Mouse (Mus musculus): ENCODE data around the gene Ehmt1. TPM values are rescaled to one million over a fixed set of nuclear protein-coding genes. Genes with fewer than 3 reads are reported as not detected.

Ehmt1 gene
- total and polyA plus RNA-seq, 3 experiments = 31.9 to 55.8 TPM; not detected in 1

GRCm38 (mm10) chr2:24952537-24953055 is 33.2 kb upstream of the Ehmt1 start:
- peak; percentile 85 for DNase-seq (ENCODE audit: low read depth, low spot score)
- H3K27me3 ChIP-seq (ENCODE audit: control insufficient read depth in 1 of 2, insufficient read depth in 2 of 2, low read length in 2 of 2) = no peaks in the 10 kb centered on the region
- TF ChIP-seq ETS1 (IDR thresholded peaks at IDR 0.05; ENCODE audit: low read depth, low read length) (peak; percentile 59), POLR2AphosphoS2 (IDR thresholded peaks at IDR 0.05; ENCODE audit: low read length) (no peak), RAD21 (IDR thresholded peaks at IDR 0.05; ENCODE audit: low read depth, low read length) (no peak), ZKSCAN1 (IDR thresholded peaks at IDR 0.05; ENCODE audit: low read depth, low read length) (no peak), TBP (IDR thresholded peaks at IDR 0.05; ENCODE audit: low read depth, low read length) (no peak), MXI1 (IDR thresholded peaks at IDR 0.05; ENCODE audit: low read depth, low read length) (0 out of 2 replicates have a peak, but pooled peaks have one; percentile 41), EP300 (IDR thresholded peaks at IDR 0.05; ENCODE audit: low read depth in 1 of 2, low read length in 2 of 2) (peak; percentile 40 to 67; a peak in 3 of 4 replicates), ELF1 (IDR thresholded peaks at IDR 0.05; ENCODE audit: low read depth, low read length) (no peak), MYC (IDR thresholded peaks at IDR 0.05; ENCODE audit: low read depth, low read length) (no peak), CHD2 (IDR thresholded peaks at IDR 0.05; ENCODE audit: low read length) (no peak), POLR2A (IDR thresholded peaks at IDR 0.05; ENCODE audit: control insufficient read depth in 1 of 2, insufficient read depth in 1 of 2, low read depth in 1 of 2, low read length in 2 of 2, poor library complexity in 1 of 2) (peak in 1 of 2 experiments; percentile 23; a peak in 1 of 4 replicates), MEF2A (IDR thresholded peaks at IDR 0.05; ENCODE audit: extremely low read depth, insufficient replicate concordance, low read depth, low read length, poor library complexity, severe bottlenecking) (no peak), TAL1 (IDR thresholded peaks at IDR 0.05; ENCODE audit: low read length) (peak; percentile 62), NELFE (IDR thresholded peaks at IDR 0.05; ENCODE audit: low read depth, low read length) (no peak), TCF12 (IDR thresholded peaks at IDR 0.05; ENCODE audit: low read depth, low read length) (peak; percentile 71), SIN3A (IDR thresholded peaks at IDR 0.05; ENCODE audit: low read length) (peak; percentile 43), MAFK (IDR thresholded peaks at IDR 0.05; ENCODE audit: borderline replicate concordance, low read depth, low read length) (no peak), ZNF384 (IDR thresholded peaks at IDR 0.05; ENCODE audit: low read depth, low read length) (no peak), GATA1 (IDR thresholded peaks at IDR 0.05; ENCODE audit: low read depth, low read length) (peak; percentile 89)
- no peaks in the 10 kb centered on the region for H3K9me3 ChIP-seq (replicated peaks; ENCODE audit: insufficient read depth, low read length)
- H3K4me1 ChIP-seq (ENCODE audit: control insufficient read depth in 1 of 2, insufficient read depth in 2 of 2, low read length in 2 of 2) = peaks cover 14 to 28% of the 10 kb centered on the region in 2 experiments
- peaks cover 24 to 25% of the 10 kb centered on the region in 2 experiments for H3K36me3 ChIP-seq (ENCODE audit: control insufficient read depth in 1 of 2, insufficient read depth in 2 of 2, low read length in 2 of 2)
- no peak overlapping the region; the same call in 1 of the 2 replicates for H3K9ac ChIP-seq (ENCODE audit: control insufficient read depth, low read depth, low read length, poor library complexity, severe bottlenecking)
- H3K27ac ChIP-seq (ENCODE audit: control insufficient read depth, low read depth, low read length) = peak overlapping the region; percentile 90
- H3K79me2 ChIP-seq (ENCODE audit: control insufficient read depth, insufficient read depth, low read length, poor library complexity) = peaks cover 27% of the 10 kb centered on the region
- H3K4me3 ChIP-seq (ENCODE audit: control insufficient read depth in 1 of 2, insufficient read depth in 1 of 2, low read depth in 2 of 2, low read length in 2 of 2) = 0 out of 4 replicates have a peak overlapping the region, but pooled peaks of 1 of the 2 experiments have one; percentile 2

- peak overlapping the region; percentile 49 for H3K27ac ChIP-seq (ENCODE audit: control insufficient read depth, low read depth, low read length)
- DNase-seq (ENCODE audit: low read depth, low spot score) = no peak
- peaks cover 27% of the 10 kb centered on the region for H3K79me2 ChIP-seq (ENCODE audit: control insufficient read depth, insufficient read depth, low read length, poor library complexity)
- H3K4me1 ChIP-seq (ENCODE audit: control insufficient read depth in 1 of 2, insufficient read depth in 2 of 2, low read length in 2 of 2) = peaks cover 14 to 26% of the 10 kb centered on the region in 2 experiments
- H3K27me3 ChIP-seq (ENCODE audit: control insufficient read depth in 1 of 2, insufficient read depth in 2 of 2, low read length in 2 of 2) = no peaks in the 10 kb centered on the region
- H3K36me3 ChIP-seq (ENCODE audit: control insufficient read depth in 1 of 2, insufficient read depth in 2 of 2, low read length in 2 of 2) = peaks cover 15 to 25% of the 10 kb centered on the region in 2 experiments
- TF ChIP-seq SIN3A (IDR thresholded peaks at IDR 0.05; ENCODE audit: low read length) (0 out of 2 replicates have a peak, but pooled peaks have one; percentile 2), SMC3 (IDR thresholded peaks at IDR 0.05; ENCODE audit: low read depth, low read length) (no peak), POLR2AphosphoS2 (IDR thresholded peaks at IDR 0.05; ENCODE audit: low read length) (peak; percentile 18; the same call in 1 of the 2 replicates), MXI1 (IDR thresholded peaks at IDR 0.05; ENCODE audit: low read depth, low read length) (0 out of 2 replicates have a peak, but pooled peaks have one; percentile 9), NRF1 (IDR thresholded peaks at IDR 0.05; ENCODE audit: insufficient read depth, low read depth, low read length, poor library complexity, severe bottlenecking) (no peak), POLR2A (IDR thresholded peaks at IDR 0.05; ENCODE audit: control insufficient read depth in 1 of 2, insufficient read depth in 1 of 2, low read depth in 1 of 2, low read length in 2 of 2, poor library complexity in 1 of 2) (0 out of 4 replicates have a peak, but pooled peaks of 1 of the 2 experiments have one; percentile 9), TCF12 (IDR thresholded peaks at IDR 0.05; ENCODE audit: low read depth, low read length) (no peak), KAT2A (conservative IDR thresholded peaks at IDR 0.05; ENCODE audit: low read depth, low read length) (no peak), JUND (IDR thresholded peaks at IDR 0.05; ENCODE audit: low read depth, low read length) (no peak)
- no peaks in the 10 kb centered on the region for H3K9me3 ChIP-seq (replicated peaks; ENCODE audit: insufficient read depth, low read length)
- peak overlapping the region; percentile 76 to 95 for H3K4me3 ChIP-seq (ENCODE audit: control insufficient read depth in 1 of 2, insufficient read depth in 1 of 2, low read depth in 2 of 2, low read length in 2 of 2)
- H3K9ac ChIP-seq (ENCODE audit: control insufficient read depth, low read depth, low read length, poor library complexity, severe bottlenecking) = peak overlapping the region; percentile 89
Observed at GRCm38 (mm10) chr2:24950189-24950535, 30.7 kb upstream of the Ehmt1 start.

Data from MEL (cell line).